Mouse (Mus musculus) embryonic facial prominence, embryonic 14.5 days (tissue): ENCODE data around the gene Bcl7c. TPM values are rescaled to one million over a fixed set of nuclear protein-coding genes. Genes with fewer than 3 reads are reported as not detected.
"Not testable (repeated sequence)": the region's sequence is repeated elsewhere in the genome, so short reads cannot be mapped to it uniquely, and the experiment has no call there.

Source experiments
- ATAC-seq: fragments of 200-750 bp; cut with Nextera tagmentation; 2 replicates; pipeline ENCODE4 v1.8.0; 2017; ENCODE audit warnings: low read depth, moderate number of reproducible peaks, moderate TSS enrichment
- DNase-seq: peaks from one replicate; pipeline ENCODE4 v3.0.0-alpha.2; 2015; ENCODE audit warnings: low spot score
- H3K27ac ChIP-seq: fragments of 300-500 bp; sonication (generic); replicated peaks from 2 replicates; pipeline ENCODE4 v1.5.1; 2014; ENCODE audit warnings: low read depth, mild to moderate bottlenecking, low read length, moderate library complexity
- H3K27me3 ChIP-seq: fragments of 300-500 bp; sonication (generic); replicated peaks from 2 replicates; pipeline ENCODE4 v1.6.1; 2014; ENCODE audit warnings: low read length; ENCODE audit not compliant: control insufficient read depth, insufficient read depth
- H3K36me3 ChIP-seq: fragments of 300-500 bp; sonication (generic); 2 replicates; pipeline ENCODE4 v1.6.1; 2014; ENCODE audit warnings: low read length, mixed read lengths; ENCODE audit not compliant: control insufficient read depth, insufficient read depth
- H3K4me1 ChIP-seq: fragments of 300-500 bp; sonication (generic); 2 replicates; pipeline ENCODE4 v1.6.1; 2014; ENCODE audit warnings: antibody characterized with exemption, low read length; ENCODE audit not compliant: control insufficient read depth, insufficient read depth
- H3K4me2 ChIP-seq: fragments of 300-500 bp; sonication (generic); 2 replicates; pipeline ENCODE4 v1.6.1; 2014; ENCODE audit warnings: low read depth, mild to moderate bottlenecking, low read length, moderate library complexity, mixed read lengths
- H3K4me3 ChIP-seq: fragments of 300-500 bp; sonication (generic); 2 replicates; pipeline ENCODE4 v1.5.1; 2014; ENCODE audit warnings: low read depth, mild to moderate bottlenecking, low read length
- H3K9ac ChIP-seq: fragments of 300-500 bp; sonication (generic); 2 replicates; pipeline ENCODE4 v1.6.1; 2014; ENCODE audit warnings: low read depth, mild to moderate bottlenecking, low read length, moderate library complexity, mixed read lengths
- H3K9me3 ChIP-seq: fragments of 300-500 bp; sonication (generic); 2 replicates; pipeline ENCODE4 v1.6.1; 2016; ENCODE audit warnings: low read length; ENCODE audit not compliant: control insufficient read depth
- WGBS: fragments of 180-500 bp; shearing (Covaris S2); extraction: QIAGEN DNeasy Blood & Tissue Kit; methylation state at CpG from one replicate; pipeline ENCODE4 v1.1.7; 2014; 5-methylcytosine and 5-hydroxymethylcytosine counted together
- polyA plus RNA-seq: library from polyadenylated mRNA; unstranded; fragments of >200 nt; fragmentation: Nextera tagmentation; extraction: Ambion mirVana; gene quantifications from 2 replicates; pipeline ENCODE4 v1.2.1, GENCODE M21; 2014

The Bcl7c gene
- polyA plus RNA-seq, 1 experiment from 2014 or later: 86.6 TPM

- WGBS: under 1% methylated on average over 22 of the region's 62 CpGs
- H3K9ac ChIP-seq: peak overlapping the region; percentile 88
- 0 out of 2 replicates have a peak, but pooled peaks have one; percentile 0 for ATAC-seq
- peak; percentile 46 for DNase-seq
- peaks cover 12% of the 10 kb centered on the region; the same call in 1 of the 2 replicates for H3K4me1 ChIP-seq
- peak overlapping the region; percentile 75 for H3K27ac ChIP-seq
- H3K36me3 ChIP-seq: peaks cover 40% of the 10 kb centered on the region
- peak overlapping the region; percentile 74 for H3K4me2 ChIP-seq
- no peaks in the 10 kb centered on the region for H3K27me3 ChIP-seq
- peak overlapping the region; percentile 93 for H3K4me3 ChIP-seq
- H3K9me3 ChIP-seq: no peaks in the 10 kb centered on the region
Measured at GRCm38 (mm10) chr7:127746494-127747491, 38.1 kb upstream of the Bcl7c start.

- Histone ChIP-seq H3K9ac (peak overlapping the region; percentile 88), H3K4me1 (peaks cover 12% of the 10 kb centered on the region; the same call in 1 of the 2 replicates), H3K27me3 (no peaks in the 10 kb centered on the region), H3K4me3 (peak overlapping the region; percentile 93), H3K27ac (peak overlapping the region; percentile 75), H3K36me3 (peaks cover 31% of the 10 kb centered on the region), H3K4me2 (peak overlapping the region; percentile 74), H3K9me3 (no peaks in the 10 kb centered on the region)
- peak; percentile 100 for DNase-seq
- peak; percentile 89 for ATAC-seq
- WGBS: 0% methylated on average over 38 of the region's 39 CpGs
Measured at GRCm38 (mm10) chr7:127745652-127746493, 37.1 kb upstream of the Bcl7c start.

GRCm38 (mm10) chr7:127745251-127745651 is 36.5 kb upstream of the Bcl7c start:
- Histone ChIP-seq H3K27me3 (no peaks in the 10 kb centered on the region), H3K27ac (peak overlapping the region; percentile 75), H3K36me3 (peaks cover 24% of the 10 kb centered on the region), H3K4me1 (peaks cover 12% of the 10 kb centered on the region; the same call in 1 of the 2 replicates), H3K9ac (peak overlapping the region; percentile 88), H3K4me2 (peak overlapping the region; percentile 74), H3K4me3 (peak overlapping the region; percentile 93), H3K9me3 (no peaks in the 10 kb centered on the region)
- peak; percentile 86 for ATAC-seq
- DNase-seq: peak; percentile 99
- under 1% methylated on average over 19 of the region's 19 CpGs for whole genome bisulfite sequencing

- peaks cover 17% of the 10 kb centered on the region for H3K36me3 ChIP-seq
- peak within 1 kb of the TSS; percentile 75 for H3K27ac ChIP-seq
- ATAC-seq (no peak), DNase-seq (peak; percentile 92)
- H3K27me3 ChIP-seq: no peaks in the 10 kb centered on the region
- H3K4me3 ChIP-seq: peak within 1 kb of the TSS; percentile 93
- H3K4me2 ChIP-seq: peak within 1 kb of the TSS; percentile 74
- H3K4me1 ChIP-seq: peaks cover 12% of the 10 kb centered on the region; the same call in 1 of the 2 replicates
- under 1% methylated on average over 26 of the region's 26 CpGs for WGBS
- peak within 1 kb of the TSS; percentile 88 for H3K9ac ChIP-seq
- no peaks in the 10 kb centered on the region for H3K9me3 ChIP-seq
Measured at GRCm38 (mm10) chr7:127744366-127745045, 35.8 kb upstream of the Bcl7c start, which contains the start of gene Fbxl19. Gene Fbxl19 (plus strand): TSS chr7:127744543.

- not testable (repeated sequence) for H3K4me2 ChIP-seq, H3K9ac ChIP-seq, H3K4me1 ChIP-seq, H3K27me3 ChIP-seq, H3K9me3 ChIP-seq, ATAC-seq, H3K27ac ChIP-seq, H3K4me3 ChIP-seq, DNase-seq, H3K36me3 ChIP-seq
- no CpG with 5 or more reads among the region's 5 CpGs for WGBS
Measured at GRCm38 (mm10) chr7:127732066-127732465, 23.3 kb upstream of the Bcl7c start, which contains the start of gene Ctf2. Gene Ctf2 (minus strand): TSS chr7:127732166.

GRCm38 (mm10) chr7:127730170-127730569 is 21.4 kb upstream of the Bcl7c start:
- Histone ChIP-seq H3K4me2 (no peak overlapping the region), H3K27me3 (no peaks in the 10 kb centered on the region), H3K36me3 (no peaks in the 10 kb centered on the region), H3K27ac (no peak overlapping the region), H3K4me1 (no peaks in the 10 kb centered on the region), H3K9ac (no peak overlapping the region), H3K4me3 (no peak overlapping the region), H3K9me3 (no peaks in the 10 kb centered on the region)
- no peak for DNase-seq
- ATAC-seq: no peak
- WGBS: 73% methylated on average over 4 of the region's 4 CpGs

GRCm38 (mm10) chr7:127727898-127728297 is 19.2 kb upstream of the Bcl7c start:
- WGBS: 81% methylated on average over 7 of the region's 7 CpGs
- Histone ChIP-seq H3K9me3 (no peaks in the 10 kb centered on the region), H3K27me3 (no peaks in the 10 kb centered on the region), H3K27ac (no peak overlapping the region), H3K4me1 (no peaks in the 10 kb centered on the region), H3K4me3 (no peak overlapping the region), H3K36me3 (no peaks in the 10 kb centered on the region), H3K9ac (no peak overlapping the region), H3K4me2 (no peak overlapping the region)
- DNase-seq (no peak), ATAC-seq (no peak)

GRCm38 (mm10) chr7:127725924-127726323 is 17.2 kb upstream of the Bcl7c start:
- H3K36me3 ChIP-seq: no peaks in the 10 kb centered on the region
- ATAC-seq: peak; percentile 51; the same call in 1 of the 2 replicates

More at GRCm38 (mm10) chr7:127725924-127726323, 17.2 kb upstream of the Bcl7c start:
- Histone ChIP-seq H3K9me3 (no peaks in the 10 kb centered on the region), H3K27me3 (no peaks in the 10 kb centered on the region), H3K4me1 (no peaks in the 10 kb centered on the region), H3K27ac (no peak overlapping the region), H3K4me3 (no peak overlapping the region), H3K9ac (no peak overlapping the region), H3K4me2 (no peak overlapping the region)
- peak; percentile 12 for DNase-seq
- 48% methylated on average over 6 of the region's 6 CpGs for WGBS
